Mouse (Mus musculus): Measurements from ENCODE around the gene Zfp518b. TPM values are rescaled to one million over a fixed set of nuclear protein-coding genes. Genes with fewer than 3 reads are reported as not detected.

Gene Zfp518b
- polyA plus RNA-seq, 1 experiment from 2014 or later = 42.3 TPM

GRCm38 (mm10) chr5:38620783-38621182 lies 63.8 kb downstream of the Zfp518b start:
- Histone ChIP-seq H3K27ac (no peak overlapping the region), H3K36me3 (no peaks in the 10 kb centered on the region), H3K27me3 (ENCODE audit: low read depth, poor library complexity, severe bottlenecking) (no peaks in the 10 kb centered on the region), H3K9me3 (replicated peaks) (no peaks in the 10 kb centered on the region), H3K4me3 (no peak overlapping the region), H3K4me1 (peaks cover 32% of the 10 kb centered on the region)
- WGBS = 37% methylated on average over 5 of the region's 5 CpGs
- no peak for DNase-seq (ENCODE audit: low spot score)

GRCm38 (mm10) chr5:38618908-38619307 lies 65.7 kb downstream of the Zfp518b start:
- peak; percentile 41 for DNase-seq (ENCODE audit: low spot score)
- 28% methylated on average over 3 of the region's 3 CpGs for WGBS
- no peaks in the 10 kb centered on the region for H3K9me3 ChIP-seq (replicated peaks)
- no peaks in the 10 kb centered on the region for H3K27me3 ChIP-seq (ENCODE audit: low read depth, poor library complexity, severe bottlenecking)
- peaks cover 32% of the 10 kb centered on the region for H3K4me1 ChIP-seq
- H3K27ac ChIP-seq = peak overlapping the region; percentile 82
- H3K4me3 ChIP-seq = no peak overlapping the region
- no peaks in the 10 kb centered on the region for H3K36me3 ChIP-seq

Other genes with a start within 250 kb of the Zfp518b start
- 0.13 TPM in 1 of 2 replicates, not detected in the other for gene Slc2a9, start 181.7 kb downstream of the Zfp518b start, polyA plus RNA-seq (2016; fragmentation: Nextera tagmentation; extraction: Ambion mirVana)
- gene Wdr1, start 121.6 kb downstream of the Zfp518b start, polyA plus RNA-seq (2016; fragmentation: Nextera tagmentation; extraction: Ambion mirVana) = 197 and 214 TPM in 2 replicates
- 0.14 TPM in 1 of 2 replicates, not detected in the other for gene Clnk, start 192.0 kb upstream of the Zfp518b start, polyA plus RNA-seq (2016; fragmentation: Nextera tagmentation; extraction: Ambion mirVana)